Mouse (Mus musculus) lung, postnatal 0 days (tissue): ENCODE data around the gene Ugt1a5. TPM values are rescaled to one million over a fixed set of nuclear protein-coding genes. Genes with fewer than 3 reads are reported as not detected.
"Not testable (repeated sequence)": the region's sequence is repeated elsewhere in the genome, so short reads cannot be mapped to it uniquely, and the experiment has no call there.

Source experiments
- ATAC-seq: fragments of 200-750 bp; cut with Nextera tagmentation; 2 replicates; pipeline ENCODE4 v1.8.0; 2017; ENCODE audit warnings: moderate library complexity
- DNase-seq: peaks from one replicate; pipeline ENCODE4 v3.0.0-alpha.2; 2016; ENCODE audit warnings: low spot score
- H3K27ac ChIP-seq: fragments of 300-500 bp; sonication (generic); 2 replicates; pipeline ENCODE4 v1.5.1; 2014; ENCODE audit warnings: antibody characterized with exemption, mild to moderate bottlenecking, low read length, mixed read lengths
- H3K27me3 ChIP-seq: fragments of 300-500 bp; sonication (generic); replicated peaks from 2 replicates; pipeline ENCODE4 v1.6.1; 2014; ENCODE audit warnings: low read length, mixed read lengths; ENCODE audit not compliant: insufficient read depth
- H3K36me3 ChIP-seq: fragments of 300-500 bp; sonication (generic); 2 replicates; pipeline ENCODE4 v1.6.1; 2014; ENCODE audit warnings: low read length, mixed read lengths; ENCODE audit not compliant: insufficient read depth
- H3K4me1 ChIP-seq: fragments of 300-500 bp; sonication (generic); 2 replicates; pipeline ENCODE4 v1.6.1; 2014; ENCODE audit warnings: antibody characterized with exemption, low read depth, low read length, mixed read lengths; ENCODE audit not compliant: insufficient read depth
- H3K4me2 ChIP-seq: fragments of 300-500 bp; sonication (generic); replicated peaks from 2 replicates; pipeline ENCODE4 v1.6.1; 2014; ENCODE audit warnings: low read depth, mild to moderate bottlenecking, low read length, moderate library complexity, mixed read lengths
- H3K4me3 ChIP-seq: fragments of 300-500 bp; sonication (generic); 2 replicates; pipeline ENCODE4 v1.5.1; 2014; ENCODE audit warnings: low read depth, low read length
- H3K9ac ChIP-seq: fragments of 300-500 bp; sonication (generic); replicated peaks from 2 replicates; pipeline ENCODE4 v1.6.1; 2014; ENCODE audit warnings: low read depth, mild to moderate bottlenecking
- H3K9me3 ChIP-seq: fragments of 300-500 bp; sonication (generic); 2 replicates; pipeline ENCODE4 v1.6.1; 2016; ENCODE audit warnings: low read length, mixed read lengths
- CTCF ChIP-seq: IDR thresholded peaks from 2 replicates; pipeline ENCODE4 v1.5.1; 2016; ENCODE audit warnings: antibody characterized with exemption, mild to moderate bottlenecking
- EP300 ChIP-seq: IDR thresholded peaks from 2 replicates; pipeline ENCODE4 v1.6.1; 2016; ENCODE audit warnings: antibody characterized with exemption, mild to moderate bottlenecking, control low read depth
- WGBS: fragments of 180-500 bp; shearing (Covaris S2); extraction: QIAGEN DNeasy Blood & Tissue Kit; methylation state at CpG from one replicate; pipeline ENCODE4 v1.1.7; 2014; 5-methylcytosine and 5-hydroxymethylcytosine counted together
- polyA plus RNA-seq: library from polyadenylated mRNA; unstranded; fragments of >200 nt; fragmentation: Nextera tagmentation; extraction: Ambion mirVana; gene quantifications from 2 replicates; pipeline ENCODE4 v1.2.1, GENCODE M21; 2015

Gene Ugt1a5
- polyA plus RNA-seq, 1 experiment from 2014 or later = not detected

DNA sequence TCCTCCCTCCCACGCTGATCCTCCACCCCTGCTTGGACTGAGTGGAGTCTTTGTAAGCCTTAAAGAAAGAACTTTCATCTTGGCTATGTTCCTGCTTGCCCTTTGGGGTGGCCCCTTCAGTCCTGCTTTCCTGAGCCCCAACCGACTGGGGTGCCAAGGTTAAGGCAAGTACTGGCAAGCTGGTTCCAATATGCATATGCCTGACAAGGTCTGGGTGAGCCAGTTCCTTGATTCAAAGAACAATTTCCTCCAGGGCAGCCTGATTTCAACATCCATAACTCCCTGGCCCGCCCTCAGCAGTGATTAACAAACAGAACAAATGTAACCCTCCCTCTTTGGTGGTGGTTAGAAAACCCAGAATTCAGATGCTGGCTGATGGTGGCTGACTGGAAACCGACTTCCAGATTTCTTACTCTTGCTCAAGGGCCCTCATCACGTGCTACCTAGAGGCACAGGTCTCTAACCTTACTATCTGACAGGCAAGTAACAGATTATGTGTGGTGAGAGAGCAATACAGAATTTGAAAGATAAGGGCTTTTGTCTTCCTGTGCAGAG is 31.3 kb upstream of the Ugt1a5 start, which contains the start of gene Ugt1a6a:
TSS of gene Ugt1a6a (plus strand) at position 353 of the 555 bp plus-strand sequence.
- TF ChIP-seq EP300 = 0 out of 2 replicates have a peak, but pooled peaks have one; percentile 22
- ATAC-seq (peak; percentile 85), DNase-seq (peak; percentile 80)
- WGBS = 15% methylated on average over 5 of the region's 5 CpGs
- H3K27ac ChIP-seq = peak within 1 kb of the TSS; percentile 61
- not testable (repeated sequence) for H3K36me3 ChIP-seq, H3K9ac ChIP-seq, H3K9me3 ChIP-seq, H3K4me3 ChIP-seq, H3K4me1 ChIP-seq, H3K27me3 ChIP-seq, H3K4me2 ChIP-seq

DNA sequence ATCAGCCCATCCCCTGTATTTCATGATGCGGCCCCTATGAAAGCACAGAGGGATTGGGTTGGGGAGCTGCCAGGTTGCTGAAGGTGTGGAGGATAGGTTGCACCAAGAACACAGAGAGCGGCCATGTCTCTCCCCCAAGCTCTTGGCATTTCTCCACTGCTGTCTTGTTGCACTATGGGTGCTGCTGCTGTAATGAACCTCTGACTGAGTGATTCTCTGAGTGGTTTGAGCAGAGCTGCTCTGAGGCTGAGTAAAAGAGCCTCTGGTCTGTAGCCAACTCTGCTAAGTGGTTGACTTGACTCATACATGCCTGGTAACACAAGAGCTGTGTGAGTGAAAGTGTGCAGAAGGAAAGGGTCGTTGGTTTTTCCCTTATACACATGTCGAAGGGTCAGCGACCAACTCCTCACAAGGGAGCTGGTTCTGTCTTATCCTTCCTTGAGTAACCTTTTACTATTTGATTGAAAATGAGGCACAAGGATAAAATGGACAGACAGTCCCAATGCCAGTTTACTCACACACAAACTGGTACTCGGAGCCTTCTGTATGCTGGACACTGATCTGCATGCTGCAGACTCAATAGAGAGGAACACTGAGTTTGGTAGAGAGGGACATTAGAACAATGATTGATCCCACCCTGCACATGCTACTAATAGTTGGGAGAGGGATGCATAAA is 30.4 kb upstream of the Ugt1a5 start:
- H3K9me3 ChIP-seq, H3K4me3 ChIP-seq, H3K9ac ChIP-seq, H3K4me2 ChIP-seq, H3K27me3 ChIP-seq, H3K4me1 ChIP-seq, H3K36me3 ChIP-seq: not testable (repeated sequence)
- DNase-seq = peak; percentile 69
- ATAC-seq = peak; percentile 85
- WGBS = 66% methylated on average over 5 of the region's 6 CpGs
- 0 out of 2 replicates have a peak overlapping the region, but pooled peaks have one; percentile 43 for H3K27ac ChIP-seq

DNA sequence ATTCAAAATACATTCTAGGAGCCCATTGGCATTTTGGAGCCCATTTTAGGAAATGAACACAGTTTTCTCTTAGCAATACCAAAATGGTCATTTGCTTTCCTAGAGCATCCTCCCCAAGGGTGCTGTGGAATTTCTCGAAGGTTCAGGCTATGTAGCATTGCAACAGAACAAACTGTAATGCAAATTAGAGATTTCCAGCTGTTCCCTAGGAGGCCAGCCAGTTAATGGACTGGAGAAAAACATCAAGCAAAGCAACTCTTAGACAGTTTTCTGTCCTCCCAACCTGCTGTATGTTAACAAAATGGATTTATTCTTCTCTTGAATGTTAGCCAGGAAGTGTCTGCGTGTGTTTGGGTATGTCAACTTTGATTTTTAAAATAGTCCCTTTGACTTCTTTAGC is 29.2 kb upstream of the Ugt1a5 start:
- Histone ChIP-seq H3K27me3 (no peaks in the 10 kb centered on the region), H3K27ac (no peak overlapping the region), H3K4me3 (no peak overlapping the region), H3K36me3 (no peaks in the 10 kb centered on the region), H3K9ac (no peak overlapping the region), H3K4me1 (peaks cover 8% of the 10 kb centered on the region; the same call in 1 of the 2 replicates), H3K4me2 (no peak overlapping the region), H3K9me3 (no peaks in the 10 kb centered on the region)
- no peak for ATAC-seq
- 39% methylated on average over 2 of the region's 2 CpGs for WGBS
- TF ChIP-seq EP300 (no peak), CTCF (no peak)
- peak; percentile 19 for DNase-seq

DNA sequence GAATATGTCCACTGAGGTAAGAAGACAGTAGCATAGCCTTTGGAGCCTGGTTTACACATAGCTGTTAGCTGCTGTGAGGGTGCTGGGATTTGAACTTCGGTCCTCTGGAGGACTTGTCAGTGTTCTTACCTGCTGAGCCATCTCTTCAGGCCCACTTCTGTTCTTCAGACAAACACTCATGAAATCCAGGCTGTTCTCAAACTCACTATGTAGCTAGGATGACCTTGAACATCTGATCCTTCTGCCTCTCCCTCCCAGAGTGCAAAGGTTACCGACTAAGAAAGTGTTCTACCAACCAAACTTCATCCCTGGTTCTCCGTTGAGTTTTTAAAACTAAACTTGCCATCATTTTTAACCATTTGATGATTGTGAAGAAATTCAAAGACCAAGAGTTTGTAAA is 28.5 kb upstream of the Ugt1a5 start:
- ATAC-seq (no peak), DNase-seq (no peak)
- no peak overlapping the region for H3K4me3 ChIP-seq
- no peak overlapping the region for H3K27ac ChIP-seq
- no peaks in the 10 kb centered on the region for H3K9me3 ChIP-seq
- H3K27me3 ChIP-seq = no peaks in the 10 kb centered on the region
- H3K9ac ChIP-seq = no peak overlapping the region
- H3K4me1 ChIP-seq = peaks cover 8% of the 10 kb centered on the region; the same call in 1 of the 2 replicates
- WGBS = 71% methylated on average over 3 of the region's 3 CpGs
- TF ChIP-seq EP300 (no peak), CTCF (no peak)
- no peaks in the 10 kb centered on the region for H3K36me3 ChIP-seq
- H3K4me2 ChIP-seq = no peak overlapping the region

DNA sequence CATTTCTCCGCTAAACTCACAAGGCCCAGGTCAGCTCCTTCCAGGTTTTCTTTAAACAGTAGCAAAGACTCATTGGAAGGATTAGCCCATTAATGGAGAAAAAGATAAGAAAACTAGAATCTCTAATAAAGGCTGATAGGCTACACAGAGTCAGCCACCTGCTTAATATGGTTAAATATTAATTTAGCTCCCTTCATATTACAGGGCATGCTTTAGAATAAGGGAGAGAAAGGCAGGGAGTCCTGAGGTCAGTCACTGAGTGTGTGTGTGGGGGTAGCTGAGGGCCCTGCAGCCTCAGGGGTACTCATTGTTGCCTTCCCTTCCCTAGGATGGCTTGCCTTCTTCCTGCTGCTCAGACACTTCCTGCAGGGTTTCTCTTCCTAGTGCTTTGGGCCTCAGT is 27.7 kb upstream of the Ugt1a5 start:
- Histone ChIP-seq H3K4me2 (no peak overlapping the region), H3K9ac (no peak overlapping the region), H3K27me3 (no peaks in the 10 kb centered on the region), H3K27ac (no peak overlapping the region), H3K9me3 (no peaks in the 10 kb centered on the region), H3K4me3 (no peak overlapping the region), H3K4me1 (peaks cover 8% of the 10 kb centered on the region; the same call in 1 of the 2 replicates), H3K36me3 (no peaks in the 10 kb centered on the region)
- no peak for ATAC-seq
- TF ChIP-seq EP300 (no peak), CTCF (no peak)
- 84% methylated on average over 1 of the region's 1 CpGs for WGBS
- DNase-seq = no peak

DNA sequence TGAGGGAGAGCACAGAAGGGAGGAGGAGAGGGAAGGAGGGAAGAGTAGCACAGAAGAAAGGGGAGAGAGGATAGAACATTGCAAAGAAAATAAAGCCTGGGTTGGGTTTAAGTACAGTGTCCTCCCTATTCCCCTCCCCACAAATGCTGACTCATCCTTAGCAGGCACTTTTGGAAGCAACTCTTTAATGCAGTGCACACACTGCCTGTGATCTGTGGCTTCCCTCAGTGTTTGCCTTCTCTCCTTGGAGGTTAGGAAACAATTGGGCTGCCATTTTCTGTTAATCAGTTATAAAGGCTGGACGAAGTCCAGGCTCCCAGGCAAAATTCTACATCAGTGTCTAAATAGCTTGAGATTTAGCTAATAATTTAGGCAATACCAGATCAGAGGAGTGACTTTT is 25.3 kb upstream of the Ugt1a5 start:
- H3K27ac ChIP-seq = not testable (repeated sequence)
- 52% methylated on average over 1 of the region's 1 CpGs for WGBS

More for the DNA sequence above, 25.3 kb upstream of the Ugt1a5 start:
- not testable (repeated sequence) for H3K4me1 ChIP-seq, H3K36me3 ChIP-seq, H3K27me3 ChIP-seq, H3K9me3 ChIP-seq, DNase-seq, H3K4me2 ChIP-seq, H3K9ac ChIP-seq, H3K4me3 ChIP-seq
- ATAC-seq = peak; percentile 78
